Comparison of ENCODE assay signal across 16 mouse cellular contexts in genomic region chr1:153259752-153260300, GRCm38 (mm10).
"Had no signal": no experiment of that assay in that cellular context is flagged by ENCODE, and none has a peak within 500 bp of the region (broad histone marks: within the 10 kb centered on the region; RNA-seq: fewer than 3 reads in every experiment).

No protein-coding gene starts in this region.

- ATAC-seq: inflammation-experienced regulatory T-cells, adult 6 months; intestine, postnatal 0 days; liver, postnatal 0 days; midbrain, embryonic 16.5 days had no signal

- H3K27ac ChIP-seq: kidney, postnatal 0 days; layer of hippocampus, adult 2 months; limb, embryonic 12.5 days; liver, embryonic 13.5 days; midbrain, embryonic 12.5 days; neural tube, embryonic 13.5 days had no signal

- H3K27me3 ChIP-seq: limb, embryonic 12.5 days; liver, embryonic 13.5 days; midbrain, embryonic 12.5 days; neural tube, embryonic 13.5 days had no signal

- H3K4me2 ChIP-seq: limb, embryonic 12.5 days; liver, embryonic 13.5 days; midbrain, embryonic 12.5 days; neural tube, embryonic 13.5 days had no signal

- H3K9ac ChIP-seq: limb, embryonic 12.5 days; liver, embryonic 13.5 days; liver, postnatal 0 days; midbrain, embryonic 12.5 days; neural tube, embryonic 13.5 days had no signal

- H3K9me3 ChIP-seq: limb, embryonic 12.5 days; liver, embryonic 13.5 days; midbrain, embryonic 12.5 days; neural tube, embryonic 13.5 days had no signal

- DNase-seq: kidney, adult 8-10 months; kidney, postnatal 4 days; liver; liver, embryonic 13.5 days; liver, postnatal 0 days; right cerebral cortex, adult 18-20 months; right cerebral cortex, postnatal 25 days; thymus, postnatal 4 days had no signal

- H3K4me3 ChIP-seq: layer of hippocampus, adult 2 months; limb, embryonic 12.5 days; liver, embryonic 13.5 days; midbrain, embryonic 12.5 days; neural tube, embryonic 13.5 days had no signal

- H3K36me3 ChIP-seq: midbrain, embryonic 12.5 days had no signal
